Mouse (Mus musculus) hematopoietic multipotent progenitor cell, adult 10-12 weeks (in vitro differentiated cells): ENCODE data around the gene Serpina1b. TPM values are rescaled to one million over a fixed set of nuclear protein-coding genes. Genes with fewer than 3 reads are reported as not detected.

Experiments
- polyA plus RNA-seq: library from polyadenylated mRNA; stranded (reverse); fragments of >175 nt; gene quantifications from 2 replicates; pipeline ENCODE4 v1.2.3, GENCODE M21; 2012; ENCODE audit warnings: low replicate concordance

Serpina1b gene
- polyA plus RNA-seq = 0.12 and 0.40 TPM in 2 replicates

DNA sequence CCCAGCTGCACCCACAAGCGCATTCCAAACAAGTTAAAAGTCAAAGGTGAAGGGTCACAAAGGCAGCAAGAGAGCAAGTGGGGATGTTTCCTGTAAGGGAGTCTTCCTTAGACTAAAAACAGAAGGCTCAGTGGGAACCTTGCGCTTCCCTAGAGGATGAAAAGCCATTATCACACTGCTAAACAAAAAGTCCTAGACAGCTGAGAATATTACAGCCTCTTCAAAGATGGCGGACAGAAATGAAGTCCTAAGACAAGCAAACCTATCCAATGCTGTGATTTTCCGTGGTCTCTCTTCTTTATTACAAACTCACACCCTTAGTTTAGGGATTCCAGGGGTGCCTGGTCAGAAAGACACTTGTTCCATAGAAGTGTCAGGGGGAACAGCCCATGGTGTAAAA is at the start of gene Serpina1b:
Gene Serpina1b, minus strand, starts transcription at position 101 of the 400 bp plus-strand sequence.

DNA sequence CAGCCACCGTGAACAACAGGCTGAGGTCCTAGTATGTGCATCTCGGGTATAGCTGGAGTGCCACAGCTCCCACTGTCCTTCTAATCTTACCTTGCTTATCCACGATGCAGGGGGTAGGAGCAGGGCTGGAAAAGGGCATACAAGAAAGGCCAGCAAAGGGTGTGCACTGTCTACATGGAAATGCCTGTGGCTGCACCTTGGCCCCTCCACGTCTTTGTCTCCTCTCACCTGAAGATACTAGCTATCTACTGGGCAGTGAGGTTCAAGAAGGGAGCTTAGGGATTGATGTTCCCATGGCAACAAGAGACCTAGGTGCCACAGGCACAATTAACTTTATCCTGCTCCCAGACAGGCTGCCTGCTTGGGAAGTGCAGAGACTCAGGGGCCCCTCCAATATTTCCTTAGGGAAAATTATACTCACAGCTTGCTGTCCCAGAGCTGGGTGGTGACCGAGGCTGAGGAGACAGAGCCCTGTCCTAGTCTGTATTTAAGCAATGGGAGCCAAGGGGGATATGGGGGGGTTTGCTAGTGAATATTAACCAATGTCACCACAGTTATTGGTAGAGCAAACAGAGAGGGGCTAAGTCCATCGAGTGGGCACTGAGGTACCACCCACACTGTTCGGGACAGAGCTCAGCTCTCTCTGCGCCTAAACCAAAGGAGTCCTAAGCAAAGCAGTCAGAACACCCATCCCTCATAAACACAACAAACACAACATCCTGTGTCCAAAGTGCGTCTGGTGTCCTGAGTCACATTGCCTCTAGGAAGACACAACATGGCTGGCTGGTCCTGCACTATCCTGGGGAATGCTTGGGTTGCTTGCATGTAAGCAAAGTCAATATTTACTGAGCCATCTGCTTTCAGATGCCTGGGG is 33.2 kb upstream of the Serpina1b start, which contains the start of gene Serpina1a:
Gene Serpina1a, minus strand, starts transcription at position 462 of the 874 bp plus-strand sequence.

DNA sequence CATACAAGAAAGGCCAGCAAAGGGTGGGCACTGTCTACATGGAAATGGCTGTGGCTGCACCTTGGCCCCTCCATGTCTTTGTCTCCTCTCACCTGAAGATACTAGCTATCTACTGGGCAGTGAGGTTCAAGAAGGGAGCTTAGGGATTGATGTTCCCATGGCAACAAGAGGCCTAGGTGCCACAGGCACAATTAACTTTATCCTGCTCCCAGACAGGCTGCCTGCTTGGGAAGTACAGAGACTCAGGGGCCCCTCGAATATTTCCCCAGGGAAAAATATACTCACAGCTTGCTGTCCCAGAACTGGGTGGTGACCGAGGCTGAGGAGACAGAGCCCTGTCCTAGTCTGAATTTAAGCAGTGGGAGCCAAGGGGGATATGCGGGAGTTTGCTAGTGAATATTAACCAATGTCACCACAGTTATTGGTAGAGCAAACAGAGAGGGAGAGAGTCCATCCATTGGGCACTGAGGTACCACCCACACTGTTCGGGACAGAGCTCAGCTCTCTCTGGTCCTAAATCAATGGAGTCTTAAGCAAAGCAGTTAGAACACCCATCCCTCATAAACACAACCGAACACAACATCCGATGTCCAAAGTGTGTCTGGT is 56.8 kb downstream of the Serpina1b start, which contains the start of gene Serpina1d:
Gene Serpina1d, minus strand, starts transcription at position 347 of the 606 bp plus-strand sequence.

DNA sequence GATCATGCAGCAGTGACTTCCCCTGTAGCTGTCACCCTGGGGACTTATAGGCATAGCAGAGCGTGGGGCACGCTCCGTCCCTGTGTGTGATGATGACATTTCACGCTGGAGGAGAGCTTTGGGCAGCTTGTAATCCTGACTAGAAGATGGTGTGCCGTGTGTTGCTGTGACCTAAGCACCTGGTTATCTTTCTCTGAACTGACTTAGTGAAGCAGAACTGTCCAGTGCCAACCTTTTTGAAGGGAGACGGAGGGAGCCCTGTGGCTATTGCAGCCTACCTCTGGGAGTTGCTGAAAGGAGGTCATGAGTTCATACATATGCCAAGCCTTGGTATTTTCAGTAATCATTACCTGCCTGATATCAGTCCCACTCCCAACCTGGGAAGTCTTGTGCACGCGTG is 134.7 kb downstream of the Serpina1b start, which contains the start of gene Serpina1f:
Gene Serpina1f, minus strand, starts transcription at position 101 of the 400 bp plus-strand sequence.

Other genes with a start within 250 kb of the Serpina1b start
- not detected in 2 replicates for gene Serpina10, start 198.9 kb downstream of the Serpina1b start, polyA plus RNA-seq
- gene Serpina6, start 173.2 kb downstream of the Serpina1b start, polyA plus RNA-seq = not detected in 2 replicates
- gene Serpina16, start 154.2 kb downstream of the Serpina1b start, polyA plus RNA-seq = not detected in 2 replicates
- gene Serpina1f, start 134.8 kb downstream of the Serpina1b start, polyA plus RNA-seq = not detected in 2 replicates
- not detected in 2 replicates for gene Serpina1d, start 56.8 kb downstream of the Serpina1b start, polyA plus RNA-seq
- not detected in 2 replicates for gene Serpina1a, start 33.2 kb upstream of the Serpina1b start, polyA plus RNA-seq
- gene Serpina1c, start 74.5 kb upstream of the Serpina1b start, polyA plus RNA-seq = 0.29 TPM in 1 of 2 replicates, not detected in the other
- not detected in 2 replicates for gene Serpina1e, start 128.6 kb upstream of the Serpina1b start, polyA plus RNA-seq
- not detected in 2 replicates for gene Serpina11, start 159.6 kb upstream of the Serpina1b start, polyA plus RNA-seq
- gene Serpina9, start 183.4 kb upstream of the Serpina1b start, polyA plus RNA-seq = 0.22 and 0.39 TPM in 2 replicates
- gene Serpina12, start 214.1 kb upstream of the Serpina1b start, polyA plus RNA-seq = not detected in 2 replicates